Mouse (Mus musculus): ENCODE measurements at regions not wholly inside any gene's neighbourhood (a gene's known extent, or its start where the extent isn't known, plus 50 kb on each side); places are given as distances from the start of the nearest gene placed in this dataset.

DNA sequence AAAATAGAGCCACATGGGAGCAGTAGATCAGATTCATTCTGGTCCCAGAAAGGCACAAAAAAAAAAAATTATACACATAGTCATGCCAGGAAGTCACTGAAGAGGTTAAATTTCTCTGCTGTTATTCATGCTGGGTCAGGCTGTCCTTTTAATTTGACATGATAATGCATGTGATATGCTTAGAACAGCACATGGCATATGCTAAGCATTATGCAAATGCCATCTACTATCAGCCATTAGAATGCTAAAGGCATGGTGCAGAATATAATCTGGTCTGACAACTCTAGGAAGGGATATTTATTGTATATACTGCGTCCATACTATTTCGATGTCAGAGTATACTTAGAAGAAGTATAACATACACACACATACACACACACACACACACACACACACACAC is 405.6 kb downstream of the AI429214 start:
- ATAC-seq: no peak
- Histone ChIP-seq H3K4me3 (replicated peaks; ENCODE audit: low read length) (no peak overlapping the region), H3K4me2 (ENCODE audit: low read length) (no peak overlapping the region), H3K27me3 (replicated peaks; ENCODE audit: control insufficient read depth, insufficient read depth, low read length) (no peaks in the 10 kb centered on the region), H3K36me3 (ENCODE audit: control insufficient read depth, insufficient read depth) (no peaks in the 10 kb centered on the region), H3K9ac (replicated peaks; ENCODE audit: low read depth, low read length) (no peak overlapping the region), H3K4me1 (replicated peaks; ENCODE audit: control insufficient read depth, insufficient read depth, low read length) (no peaks in the 10 kb centered on the region), H3K27ac (ENCODE audit: low read length) (no peak overlapping the region), H3K9me3 (ENCODE audit: control insufficient read depth, low read length) (no peaks in the 10 kb centered on the region)
- 85% methylated on average over 2 of the region's 2 CpGs for WGBS

DNA sequence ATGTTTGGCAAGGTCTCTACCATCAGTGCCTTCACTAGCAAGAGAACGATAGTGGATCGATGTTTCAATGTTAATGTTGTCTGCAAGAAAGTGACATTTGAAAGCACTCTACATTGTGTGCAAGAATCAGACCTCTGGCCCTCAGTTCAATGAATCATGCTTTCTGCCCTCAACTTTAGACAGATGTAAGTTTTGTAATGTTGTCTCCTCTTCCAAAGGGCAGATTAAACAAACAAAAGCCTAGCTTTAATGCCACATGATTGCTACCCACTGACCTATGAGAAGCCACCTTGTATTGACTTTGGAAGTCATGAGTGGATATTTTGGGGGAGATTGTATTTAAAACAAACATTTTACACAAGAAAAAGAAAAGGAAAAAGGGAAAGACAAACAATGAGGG is 429.2 kb downstream of the AI429214 start:
- Histone ChIP-seq H3K27ac (ENCODE audit: low read length) (no peak overlapping the region), H3K9ac (replicated peaks; ENCODE audit: low read depth, low read length) (no peak overlapping the region), H3K27me3 (replicated peaks; ENCODE audit: control insufficient read depth, insufficient read depth, low read length) (no peaks in the 10 kb centered on the region), H3K4me3 (replicated peaks; ENCODE audit: low read length) (no peak overlapping the region), H3K4me1 (replicated peaks; ENCODE audit: control insufficient read depth, insufficient read depth, low read length) (no peaks in the 10 kb centered on the region), H3K4me2 (ENCODE audit: low read length) (no peak overlapping the region), H3K36me3 (ENCODE audit: control insufficient read depth, insufficient read depth) (no peaks in the 10 kb centered on the region), H3K9me3 (ENCODE audit: control insufficient read depth, low read length) (no peaks in the 10 kb centered on the region)
- no peak for ATAC-seq
- 98% methylated on average over 2 of the region's 2 CpGs for WGBS

DNA sequence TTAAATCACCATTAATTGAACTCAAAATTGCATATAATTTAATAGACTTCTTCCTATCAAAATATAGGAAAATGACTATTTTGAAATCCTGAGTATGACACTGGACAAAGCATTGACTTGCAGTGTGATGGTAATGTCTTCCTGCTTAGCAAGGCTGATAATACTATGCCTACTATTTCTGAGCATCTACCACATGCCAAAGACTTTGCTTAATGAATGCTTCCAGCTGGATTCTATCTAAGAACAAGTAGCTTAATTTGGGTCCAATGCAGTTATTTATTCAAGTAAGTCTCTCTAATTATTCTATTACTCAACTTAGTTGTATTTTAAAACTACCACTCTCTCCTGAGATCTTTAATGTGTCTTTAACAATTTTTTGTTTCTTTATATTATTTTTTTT is 431.2 kb downstream of the AI429214 start:
- H3K4me1 ChIP-seq (replicated peaks; ENCODE audit: control insufficient read depth, insufficient read depth, low read length): no peaks in the 10 kb centered on the region
- no peaks in the 10 kb centered on the region for H3K36me3 ChIP-seq (ENCODE audit: control insufficient read depth, insufficient read depth)
- no peak overlapping the region for H3K9ac ChIP-seq (replicated peaks; ENCODE audit: low read depth, low read length)
- H3K4me2 ChIP-seq (ENCODE audit: low read length): no peak overlapping the region
- no peaks in the 10 kb centered on the region for H3K27me3 ChIP-seq (replicated peaks; ENCODE audit: control insufficient read depth, insufficient read depth, low read length)
- no peaks in the 10 kb centered on the region for H3K9me3 ChIP-seq (ENCODE audit: control insufficient read depth, low read length)
- no peak for ATAC-seq
- H3K4me3 ChIP-seq (replicated peaks; ENCODE audit: low read length): no peak overlapping the region
- H3K27ac ChIP-seq (ENCODE audit: low read length): no peak overlapping the region

DNA sequence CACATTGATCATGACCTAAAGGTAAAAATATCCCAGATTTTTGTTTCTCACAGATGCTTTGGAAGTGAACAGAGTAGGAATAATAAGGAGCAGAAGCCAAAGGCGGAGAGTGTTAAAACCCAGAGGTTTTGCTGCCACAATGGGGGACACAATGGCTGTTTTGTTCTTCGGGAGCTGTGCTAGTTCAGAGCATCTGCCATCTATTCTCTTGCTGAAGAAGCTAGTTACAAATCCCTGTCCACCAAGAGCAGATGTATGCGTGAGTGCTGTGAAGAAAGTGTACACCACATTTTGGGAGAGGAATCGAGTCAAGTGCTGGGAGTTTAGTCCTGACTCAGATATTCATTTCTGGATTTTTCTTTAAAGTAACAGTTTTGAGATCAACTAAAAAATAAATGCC is 435.4 kb downstream of the AI429214 start:
- Histone ChIP-seq H3K27me3 (replicated peaks; ENCODE audit: control insufficient read depth, insufficient read depth, low read length) (no peaks in the 10 kb centered on the region), H3K4me1 (replicated peaks; ENCODE audit: control insufficient read depth, insufficient read depth, low read length) (no peaks in the 10 kb centered on the region), H3K27ac (ENCODE audit: low read length) (no peak overlapping the region), H3K9me3 (ENCODE audit: control insufficient read depth, low read length) (no peaks in the 10 kb centered on the region), H3K36me3 (ENCODE audit: control insufficient read depth, insufficient read depth) (no peaks in the 10 kb centered on the region), H3K4me2 (ENCODE audit: low read length) (no peak overlapping the region), H3K4me3 (replicated peaks; ENCODE audit: low read length) (no peak overlapping the region), H3K9ac (replicated peaks; ENCODE audit: low read depth, low read length) (no peak overlapping the region)
- no peak for ATAC-seq
- 64% methylated on average over 4 of the region's 4 CpGs for WGBS

DNA sequence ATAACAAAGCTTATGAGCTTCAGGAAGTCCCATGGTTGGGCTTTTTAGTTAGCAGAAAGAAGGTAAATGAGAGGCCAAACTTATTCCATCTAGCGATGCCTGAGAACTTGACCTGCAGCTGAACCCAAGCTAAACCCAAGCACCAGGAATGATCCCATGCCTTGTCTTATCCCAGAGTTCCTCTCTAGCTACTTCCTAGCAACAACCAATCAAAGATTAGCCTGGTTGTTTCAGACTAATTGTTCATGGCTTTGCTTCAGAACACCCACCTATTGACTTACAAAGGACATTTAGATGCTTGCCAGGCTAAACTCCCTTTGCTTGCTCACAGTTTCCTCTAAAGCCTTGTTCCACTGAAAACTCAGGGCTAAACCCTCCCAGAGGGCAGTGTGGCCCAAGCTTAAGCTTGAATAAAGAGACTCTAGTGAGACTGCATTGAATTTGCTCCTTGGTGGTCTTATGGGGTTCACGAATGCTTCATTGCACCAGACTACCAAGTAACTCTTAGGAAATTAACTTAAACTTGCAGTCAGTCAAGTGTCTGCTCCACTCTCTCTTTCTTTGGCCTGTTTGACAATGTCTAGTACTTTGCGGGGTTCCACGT is 467.2 kb downstream of the AI429214 start:
- Histone ChIP-seq H3K36me3 (ENCODE audit: control insufficient read depth, insufficient read depth) (no peaks in the 10 kb centered on the region), H3K27ac (ENCODE audit: low read length) (no peak overlapping the region), H3K4me2 (ENCODE audit: low read length) (no peak overlapping the region), H3K9ac (replicated peaks; ENCODE audit: low read depth, low read length) (no peak overlapping the region), H3K4me3 (replicated peaks; ENCODE audit: low read length) (no peak overlapping the region), H3K9me3 (ENCODE audit: control insufficient read depth, low read length) (no peaks in the 10 kb centered on the region), H3K4me1 (replicated peaks; ENCODE audit: control insufficient read depth, insufficient read depth, low read length) (no peaks in the 10 kb centered on the region), H3K27me3 (replicated peaks; ENCODE audit: control insufficient read depth, insufficient read depth, low read length) (no peaks in the 10 kb centered on the region)
- ATAC-seq: peak; percentile 55
- 60% methylated on average over 4 of the region's 4 CpGs for WGBS

DNA sequence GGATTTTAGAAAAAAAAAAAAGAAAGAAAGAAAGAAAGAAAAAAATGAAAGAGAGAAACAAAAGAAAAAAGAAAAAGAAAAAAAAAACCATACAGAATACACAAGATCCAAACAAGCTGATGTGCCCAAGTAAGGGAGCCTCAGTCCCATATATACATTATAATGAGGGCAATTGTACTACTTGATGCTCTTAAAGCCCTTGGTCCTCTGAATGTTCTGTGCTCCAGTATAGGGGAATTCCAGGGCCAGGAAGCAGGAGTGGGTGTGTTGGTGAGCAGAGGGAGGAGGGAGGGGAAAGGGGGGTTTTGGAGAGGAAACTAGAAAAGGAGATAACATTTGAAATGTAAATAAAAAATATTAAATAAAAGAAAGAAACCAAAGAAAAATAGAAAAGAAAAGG is 472.2 kb downstream of the AI429214 start:
- no peak overlapping the region for H3K4me2 ChIP-seq (ENCODE audit: low read length)
- H3K36me3 ChIP-seq (ENCODE audit: control insufficient read depth, insufficient read depth): no peaks in the 10 kb centered on the region
- no peak overlapping the region for H3K9ac ChIP-seq (replicated peaks; ENCODE audit: low read depth, low read length)
- H3K27ac ChIP-seq (ENCODE audit: low read length): no peak overlapping the region
- no peaks in the 10 kb centered on the region for H3K27me3 ChIP-seq (replicated peaks; ENCODE audit: control insufficient read depth, insufficient read depth, low read length)
- no peak overlapping the region for H3K4me3 ChIP-seq (replicated peaks; ENCODE audit: low read length)
- H3K9me3 ChIP-seq (ENCODE audit: control insufficient read depth, low read length): no peaks in the 10 kb centered on the region
- no peak for ATAC-seq
- H3K4me1 ChIP-seq (replicated peaks; ENCODE audit: control insufficient read depth, insufficient read depth, low read length): no peaks in the 10 kb centered on the region

DNA sequence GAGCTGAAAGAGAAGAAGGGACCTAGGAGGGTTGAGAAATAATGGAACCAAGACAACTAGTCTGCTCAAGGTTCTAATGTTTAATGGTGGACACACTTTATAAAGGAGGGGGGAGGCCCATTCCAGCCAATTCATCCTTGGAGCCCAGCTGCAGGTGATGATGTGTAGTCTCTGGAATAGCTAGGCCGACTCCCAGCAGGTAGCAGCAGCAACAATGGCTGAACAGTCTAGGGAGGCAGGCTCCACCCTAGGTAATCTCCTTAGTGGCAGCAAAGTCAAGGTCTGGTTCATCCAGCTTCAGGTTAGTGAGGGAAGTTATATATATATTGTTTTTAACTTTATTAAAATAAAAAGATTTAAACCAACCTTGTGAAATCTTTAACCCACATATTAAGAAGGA is 474.3 kb downstream of the AI429214 start:
- Histone ChIP-seq H3K36me3 (ENCODE audit: control insufficient read depth, insufficient read depth) (no peaks in the 10 kb centered on the region), H3K4me2 (ENCODE audit: low read length) (no peak overlapping the region), H3K9ac (replicated peaks; ENCODE audit: low read depth, low read length) (no peak overlapping the region), H3K9me3 (ENCODE audit: control insufficient read depth, low read length) (no peaks in the 10 kb centered on the region), H3K27ac (ENCODE audit: low read length) (no peak overlapping the region), H3K27me3 (replicated peaks; ENCODE audit: control insufficient read depth, insufficient read depth, low read length) (no peaks in the 10 kb centered on the region), H3K4me3 (replicated peaks; ENCODE audit: low read length) (no peak overlapping the region), H3K4me1 (replicated peaks; ENCODE audit: control insufficient read depth, insufficient read depth, low read length) (no peaks in the 10 kb centered on the region)
- ATAC-seq: no peak
- 84% methylated on average over 1 of the region's 1 CpGs for WGBS
